Mouse (Mus musculus) megakaryocyte, embryonic 14.5 days (primary cell): ENCODE measurements around the gene Zic2.

Experiments used
- FLI1 ChIP-seq: IDR thresholded peaks from 2 replicates; pipeline ENCODE4 v1.6.1; 2012; ENCODE audit warnings: low read length, inconsistent platforms, mixed read lengths
- GATA1 ChIP-seq: IDR thresholded peaks from 3 replicates; pipeline ENCODE4 v1.6.1; 2012; ENCODE audit warnings: mixed read lengths, low read length, inconsistent platforms, borderline replicate concordance

- TF ChIP-seq GATA1 (no peak), FLI1 (no peak)
Observed at GRCm38 (mm10) chr14:122489041-122489440, 13.8 kb downstream of the Zic2 start.
